Mouse (Mus musculus): ENCODE measurements at regions not wholly inside any gene's neighbourhood (a gene's known extent, or its start where the extent isn't known, plus 50 kb on each side); places are given as distances from the start of the nearest gene placed in this dataset.

DNA sequence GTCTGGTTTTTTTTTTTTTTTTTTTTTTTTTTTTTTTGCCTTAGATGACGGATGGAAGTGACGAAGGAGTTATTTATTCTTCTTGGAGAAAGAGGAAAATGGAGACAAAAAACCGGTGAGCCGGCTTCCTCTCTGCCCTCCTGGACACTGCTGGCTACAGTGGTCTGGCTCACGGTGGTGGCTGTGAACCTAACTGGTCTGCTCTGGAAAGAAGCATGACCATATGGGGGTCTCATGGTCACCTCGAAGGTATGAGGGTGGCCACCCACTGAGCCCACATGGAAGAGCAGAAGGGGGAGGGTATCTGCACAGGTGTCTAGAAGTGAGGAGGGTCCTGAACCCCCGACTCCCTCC, 116.7 kb upstream of the Sulf2 start:
- no peak for TF ChIP-seq POLR2A (IDR thresholded peaks at IDR 0.05; ENCODE audit: control insufficient read depth, low read depth, low read length)
- TF ChIP-seq CTCF (IDR thresholded peaks at IDR 0.05; ENCODE audit: control insufficient read depth, insufficient read depth, insufficient replicate concordance, low read depth, low read length): no peak
